In genomic region chr7:43313013-43313428, GRCm38 (mm10) we compare ENCODE assay signal across 7 mouse cellular contexts. TPM values are rescaled to one million over a fixed set of nuclear protein-coding genes. Genes with fewer than 3 reads are reported as not detected.
DNase-seq lines count a peak whose midpoint lies in the region; ATAC-seq lines count a peak whose summit lies in the region.

Gene Zfp715 (minus strand): TSS chr7:43313294.

- peak within 1 kb of the TSS; percentile 85 for H3K9ac ChIP-seq in intestine, embryonic 15.5 days

- intact Hi-C loops in gastrocnemius, postnatal 36 days (cut with DNase I), result no loop called here
- intact Hi-C loops in left cerebral cortex, postnatal 25 days (cut with DNase I), result loop anchor here (2.0 to 10.0 kb wide), 4 partner anchors 130 to 362 kb away; partner anchors contain the start of genes Ctu1, Iglon5 and Zfp658

- peak; percentile 95 for DNase-seq in adrenal gland, adult 2 months
- DNase-seq in embryo, embryonic 11.5 days (ENCODE audit: low read depth, low spot score), result peak; percentile 85
- DNase-seq in gastrocnemius, postnatal 36 days, result peak; percentile 82 to 85
- peak; percentile 94 to 98 for DNase-seq in left cerebral cortex, postnatal 25 days (ENCODE audit: low spot score in 2 of 2)
- DNase-seq in midbrain, embryonic 10.5 days (ENCODE audit: low spot score), result peak; percentile 88
- peak; percentile 86 for DNase-seq in right cerebral cortex, postnatal 4 days

- H3K27me3 ChIP-seq in intestine, embryonic 15.5 days (replicated peaks), result no peaks in the 10 kb centered on the region
- H3K27me3 ChIP-seq in midbrain, embryonic 10.5 days (ENCODE audit: low read depth, poor library complexity, severe bottlenecking), result no peaks in the 10 kb centered on the region

- WGBS in intestine, embryonic 15.5 days, result under 1% methylated on average over 33 of the region's 33 CpGs
- under 1% methylated on average over 33 of the region's 33 CpGs for WGBS in midbrain, embryonic 10.5 days

- H3K4me1 ChIP-seq in intestine, embryonic 15.5 days (replicated peaks), result peaks cover 5% of the 10 kb centered on the region; the same call in 1 of the 2 replicates
- H3K4me1 ChIP-seq in midbrain, embryonic 10.5 days, result peaks cover 16% of the 10 kb centered on the region

- ATAC-seq in intestine, embryonic 15.5 days, result peak; percentile 97

- H3K4me3 ChIP-seq in intestine, embryonic 15.5 days (replicated peaks), result peak within 1 kb of the TSS; percentile 79
- H3K4me3 ChIP-seq in midbrain, embryonic 10.5 days, result peak within 1 kb of the TSS; percentile 87

- no peaks in the 10 kb centered on the region for H3K9me3 ChIP-seq in intestine, embryonic 15.5 days
- no peaks in the 10 kb centered on the region for H3K9me3 ChIP-seq in midbrain, embryonic 10.5 days (replicated peaks)

- peak within 1 kb of the TSS; percentile 76 for H3K4me2 ChIP-seq in intestine, embryonic 15.5 days (replicated peaks)

- peak within 1 kb of the TSS; percentile 84 for H3K27ac ChIP-seq in intestine, embryonic 15.5 days
- H3K27ac ChIP-seq in midbrain, embryonic 10.5 days (replicated peaks), result peak within 1 kb of the TSS; percentile 88

- no peaks in the 10 kb centered on the region for H3K36me3 ChIP-seq in intestine, embryonic 15.5 days
- peaks cover 28% of the 10 kb centered on the region for H3K36me3 ChIP-seq in midbrain, embryonic 10.5 days

RNA-seq across cellular contexts. Expression of gene Zfp715, which starts in this region (rescaled TPM):
- 10 to 100 TPM; 19.1 to 20.6 TPM for total RNA-seq in adrenal gland, adult 2 months (2021)
- 1.4 and 1.8 TPM in 2 replicates for polyA plus RNA-seq in adrenal gland, adult 2 months (2012; rRNA removed)
- total RNA-seq in gastrocnemius, postnatal 36 days (2021), result 1 to 10 TPM; 6.8 to 8.4 TPM
- 8.6 and 10.7 TPM in 2 replicates for polyA plus RNA-seq in intestine, embryonic 15.5 days (2015; fragmentation: Nextera tagmentation; extraction: Ambion mirVana)
- 10 to 100 TPM; 21.0 to 21.9 TPM for total RNA-seq in left cerebral cortex, postnatal 25 days (2021)
- polyA plus RNA-seq in midbrain, embryonic 10.5 days (2016; fragmentation: Nextera tagmentation; extraction: Ambion mirVana), result 10.5 and 11.2 TPM in 2 replicates

Comparison
In these comparisons a context has a peak if more than half of its experiments do, and no peak if none do; other contexts are left out.
1. Peak in every context shown above with its lines: DNase-seq, ATAC-seq, H3K4me3 ChIP-seq and H3K27ac ChIP-seq.